Comparison of ENCODE assay signal across 8 mouse cellular contexts in the genomic region with DNA sequence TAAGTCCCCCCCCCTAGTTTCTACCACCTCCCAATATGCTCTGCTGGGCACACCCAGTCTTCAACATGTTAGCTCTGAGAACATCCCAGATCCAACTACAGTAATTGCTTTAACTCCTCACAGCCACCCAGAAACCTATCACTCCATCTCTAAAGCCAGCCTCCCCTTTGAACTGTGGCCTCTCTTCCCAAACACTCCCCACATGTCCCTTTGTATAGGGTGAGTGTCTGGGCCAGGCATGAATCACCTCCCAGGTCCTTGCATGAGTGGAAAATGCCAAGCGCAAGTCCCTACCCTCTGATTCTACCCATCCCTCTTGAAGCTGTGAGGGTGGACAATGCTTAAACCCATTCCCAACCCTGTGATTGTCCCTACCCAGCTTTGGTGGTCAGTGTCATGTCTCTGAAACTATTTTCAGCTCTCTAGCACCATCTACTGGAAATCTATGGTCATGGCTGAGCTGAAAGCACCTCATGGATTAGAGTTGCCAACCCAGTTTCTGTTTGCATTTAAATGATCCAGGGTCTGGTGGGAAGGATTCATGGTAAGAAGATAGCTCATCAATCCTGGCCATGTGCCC.
DNase-seq lines count a peak whose midpoint lies in the region; ATAC-seq and TF ChIP-seq lines count a peak whose summit lies in the region.

No protein-coding gene starts in this region.

- H3K4me3 ChIP-seq in forebrain, embryonic 13.5 days, result no peak overlapping the region
- H3K4me3 ChIP-seq in intestine, postnatal 0 days (ENCODE audit: low read depth, low read length), result no peak overlapping the region
- no peak overlapping the region for H3K4me3 ChIP-seq in limb, embryonic 13.5 days
- H3K4me3 ChIP-seq in neural tube, embryonic 12.5 days, result no peak overlapping the region

- ATAC-seq in forebrain, embryonic 13.5 days, result peak; percentile 67; the same call in 1 of the 2 replicates
- no peak; the same call in 1 of the 2 replicates for ATAC-seq in intestine, postnatal 0 days
- peak; percentile 58; the same call in 1 of the 2 replicates for ATAC-seq in limb, embryonic 13.5 days (ENCODE audit: low FRiP score, low read depth)
- ATAC-seq in neural tube, embryonic 12.5 days (ENCODE audit: low FRiP score, low read depth), result peak; percentile 64

- peak; percentile 25 for DNase-seq in kidney, adult 18-20 months
- no peak for DNase-seq in kidney, adult 11 months
- peak; percentile 49 for DNase-seq in brain, adult 2 months (ENCODE audit: low read depth, low spot score)
- DNase-seq in gastrocnemius, adult 8-10 months (ENCODE audit: low spot score in 2 of 2), result no peak

- TF ChIP-seq CTCF in intestine, postnatal 0 days (IDR thresholded peaks at IDR 0.05; ENCODE audit: low read depth), result peak; percentile 83

- no peak overlapping the region for H3K4me2 ChIP-seq in forebrain, embryonic 13.5 days
- no peak overlapping the region for H3K4me2 ChIP-seq in intestine, postnatal 0 days (replicated peaks; ENCODE audit: low read depth)
- H3K4me2 ChIP-seq in limb, embryonic 13.5 days (replicated peaks), result no peak overlapping the region
- H3K4me2 ChIP-seq in neural tube, embryonic 12.5 days (replicated peaks), result no peak overlapping the region

- H3K27ac ChIP-seq in forebrain, embryonic 13.5 days, result no peak overlapping the region
- H3K27ac ChIP-seq in intestine, postnatal 0 days (ENCODE audit: low read depth, low read length), result no peak overlapping the region
- H3K27ac ChIP-seq in limb, embryonic 13.5 days, result no peak overlapping the region
- H3K27ac ChIP-seq in neural tube, embryonic 12.5 days, result no peak overlapping the region

- H3K9me3 ChIP-seq in forebrain, embryonic 13.5 days (replicated peaks), result no peaks in the 10 kb centered on the region
- H3K9me3 ChIP-seq in intestine, postnatal 0 days (ENCODE audit: control insufficient read depth), result no peaks in the 10 kb centered on the region
- no peaks in the 10 kb centered on the region for H3K9me3 ChIP-seq in limb, embryonic 13.5 days
- H3K9me3 ChIP-seq in neural tube, embryonic 12.5 days, result no peaks in the 10 kb centered on the region

- no peak overlapping the region for H3K9ac ChIP-seq in forebrain, embryonic 13.5 days
- H3K9ac ChIP-seq in intestine, postnatal 0 days (ENCODE audit: low read depth, low read length), result no peak overlapping the region
- H3K9ac ChIP-seq in limb, embryonic 13.5 days, result no peak overlapping the region
- no peak overlapping the region for H3K9ac ChIP-seq in neural tube, embryonic 12.5 days

- H3K4me1 ChIP-seq in forebrain, embryonic 13.5 days, result no peaks in the 10 kb centered on the region
- no peaks in the 10 kb centered on the region for H3K4me1 ChIP-seq in intestine, postnatal 0 days (replicated peaks; ENCODE audit: control insufficient read depth, insufficient read depth, low read length)
- H3K4me1 ChIP-seq in limb, embryonic 13.5 days, result peaks cover 11% of the 10 kb centered on the region
- H3K4me1 ChIP-seq in neural tube, embryonic 12.5 days, result peaks cover 4% of the 10 kb centered on the region; the same call in 1 of the 2 replicates

- WGBS in forebrain, embryonic 13.5 days, result 68% methylated on average over 1 of the region's 1 CpGs
- WGBS in intestine, postnatal 0 days, result 68% methylated on average over 1 of the region's 1 CpGs
- 61% methylated on average over 1 of the region's 1 CpGs for WGBS in limb, embryonic 13.5 days
- WGBS in neural tube, embryonic 12.5 days, result 76% methylated on average over 1 of the region's 1 CpGs

- H3K36me3 ChIP-seq in forebrain, embryonic 13.5 days (ENCODE audit: poor library complexity, severe bottlenecking), result no peaks in the 10 kb centered on the region
- no peaks in the 10 kb centered on the region for H3K36me3 ChIP-seq in intestine, postnatal 0 days (ENCODE audit: control insufficient read depth, insufficient read depth)
- no peaks in the 10 kb centered on the region for H3K36me3 ChIP-seq in limb, embryonic 13.5 days
- no peaks in the 10 kb centered on the region for H3K36me3 ChIP-seq in neural tube, embryonic 12.5 days

- H3K27me3 ChIP-seq in forebrain, embryonic 13.5 days, result no peaks in the 10 kb centered on the region
- H3K27me3 ChIP-seq in intestine, postnatal 0 days (replicated peaks; ENCODE audit: control insufficient read depth, insufficient read depth, low read length), result no peaks in the 10 kb centered on the region
- H3K27me3 ChIP-seq in limb, embryonic 13.5 days, result no peaks in the 10 kb centered on the region
- H3K27me3 ChIP-seq in neural tube, embryonic 12.5 days (replicated peaks), result no peaks in the 10 kb centered on the region

Comparison
In these comparisons a context has a peak if more than half of its experiments do, and no peak if none do; other contexts are left out.
1. DNase-seq: peak in kidney, adult 18-20 months (single experiment) and brain, adult 2 months (single experiment); none in kidney, adult 11 months (single experiment) and gastrocnemius, adult 8-10 months (0 of 2).